Mouse (Mus musculus) layer of hippocampus, adult 2 months (tissue): ENCODE measurements around the gene Akap7. TPM values are rescaled to one million over a fixed set of nuclear protein-coding genes. Genes with fewer than 3 reads are reported as not detected.

Experiments
- DNase-seq, 2 experiments: peaks; one replicate each; pipeline ENCODE4 v3.0.0; 2022; ENCODE audit warnings: low spot score in 2 of 2
- H3K27ac ChIP-seq: fragments of 200-600 bp; 2 replicates; pipeline ENCODE4 v1.8.1; 2022
- H3K4me3 ChIP-seq: fragments of 200-600 bp; 2 replicates; pipeline ENCODE4 v1.8.1; 2022; ENCODE audit warnings: mild to moderate bottlenecking
- CTCF ChIP-seq: fragments of 200-600 bp; conservative IDR thresholded peaks from 2 replicates; pipeline ENCODE4 v1.8.1; 2022; ENCODE audit warnings: antibody characterized with exemption, mild to moderate bottlenecking, moderate library complexity
- total RNA-seq, 2 experiments: library from RNA; stranded (reverse); gene quantifications; 2 replicates each; pipeline ENCODE4 v1.2.3; 2021

Gene Akap7
- total RNA-seq, 2 experiments from 2014 or later: 53.2 to 57.8 TPM

DNA sequence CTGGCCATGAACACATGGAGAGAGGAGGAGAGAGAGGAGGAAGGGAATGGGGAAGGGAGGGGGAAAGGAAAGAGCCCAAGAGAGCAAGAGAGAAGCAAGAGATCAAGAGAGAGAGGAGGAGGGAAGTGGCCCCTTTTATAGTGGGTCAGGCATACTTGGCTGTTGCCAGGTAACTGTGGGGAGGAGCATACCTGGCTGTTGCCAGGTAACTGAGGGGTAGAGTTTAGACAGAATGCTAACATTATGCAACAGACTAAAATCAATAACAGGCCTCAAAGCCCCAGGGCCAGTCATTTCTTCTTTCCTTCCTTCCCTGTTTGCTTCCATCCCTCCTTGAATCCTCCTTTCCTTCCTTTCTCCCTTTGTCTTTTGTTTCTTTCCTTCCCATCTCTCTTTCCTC, 10.0 kb upstream of the Akap7 start:
- DNase-seq: no peak
- TF ChIP-seq CTCF: no peak
- Histone ChIP-seq H3K27ac (no peak overlapping the region), H3K4me3 (no peak overlapping the region)

- H3K27ac ChIP-seq: no peak overlapping the region
- no peak for DNase-seq
- no peak for TF ChIP-seq CTCF
- H3K4me3 ChIP-seq: no peak overlapping the region
These were observed 6.3 kb upstream of the Akap7 start for GRCm38 (mm10) chr10:25313856-25314584.

DNA sequence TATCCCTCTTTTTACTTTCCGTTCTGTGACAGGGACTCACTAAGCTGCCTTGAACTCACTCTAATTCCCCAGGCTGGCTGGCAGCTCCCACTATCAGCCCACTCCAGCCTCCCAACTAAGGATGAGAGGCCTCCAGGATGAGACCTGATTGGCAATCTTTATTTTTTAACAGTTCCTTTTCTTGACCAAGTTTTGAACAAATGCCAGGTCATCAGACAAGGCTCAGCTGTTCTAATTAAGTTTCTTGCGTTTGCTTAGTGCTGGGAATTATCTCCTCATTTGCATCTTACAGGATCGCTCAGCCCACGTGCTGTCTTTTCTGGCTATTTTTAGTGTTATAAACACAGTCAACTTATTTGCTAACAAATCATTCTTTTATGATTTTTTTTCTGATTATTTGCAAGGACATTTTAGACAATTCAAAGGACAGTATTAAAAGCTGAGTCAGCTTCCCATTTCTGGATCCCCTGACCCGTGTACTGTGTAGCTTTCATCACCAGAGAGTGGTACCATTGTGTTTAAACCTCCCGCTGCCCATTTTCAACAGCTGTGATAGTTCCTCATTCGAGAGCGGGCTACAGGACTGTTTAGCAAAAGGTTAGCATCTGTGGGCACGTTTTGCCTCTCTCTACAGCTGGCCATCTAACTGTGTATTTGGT, 4.0 kb upstream of the Akap7 start:
- no peak overlapping the region; the same call in 1 of the 2 replicates for H3K27ac ChIP-seq

DNA sequence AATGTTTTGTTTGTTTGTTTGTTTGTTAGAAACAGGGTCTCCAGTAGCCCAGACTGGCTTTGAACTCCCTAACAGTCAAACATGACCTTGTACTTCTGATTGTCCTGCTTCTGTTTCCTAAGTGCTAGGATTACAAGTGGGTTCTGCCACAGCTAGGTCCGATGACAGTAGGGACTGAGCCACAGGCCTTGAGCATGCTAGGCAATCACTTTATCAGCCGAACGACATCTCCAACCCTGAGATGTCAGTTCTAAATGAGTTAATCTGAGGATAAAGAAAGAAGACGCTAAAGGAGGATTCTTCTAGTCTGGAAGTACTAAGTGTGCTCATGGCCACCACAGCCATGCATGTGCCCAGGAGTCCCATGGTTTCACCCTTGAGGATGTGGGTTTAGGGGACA, 3.1 kb upstream of the Akap7 start:
- no peak for DNase-seq
- no peak overlapping the region for H3K4me3 ChIP-seq
- H3K27ac ChIP-seq: no peak overlapping the region
- no peak for TF ChIP-seq CTCF

More for the DNA sequence above, 4.0 kb upstream of the Akap7 start:
- no peak for TF ChIP-seq CTCF
- no peak overlapping the region for H3K4me3 ChIP-seq
- DNase-seq: no peak

GRCm38 (mm10) chr10:25309996-25310395, 2.3 kb upstream of the Akap7 start:
- no peak for DNase-seq
- Histone ChIP-seq H3K27ac (no peak overlapping the region), H3K4me3 (no peak overlapping the region)
- TF ChIP-seq CTCF: no peak

DNA sequence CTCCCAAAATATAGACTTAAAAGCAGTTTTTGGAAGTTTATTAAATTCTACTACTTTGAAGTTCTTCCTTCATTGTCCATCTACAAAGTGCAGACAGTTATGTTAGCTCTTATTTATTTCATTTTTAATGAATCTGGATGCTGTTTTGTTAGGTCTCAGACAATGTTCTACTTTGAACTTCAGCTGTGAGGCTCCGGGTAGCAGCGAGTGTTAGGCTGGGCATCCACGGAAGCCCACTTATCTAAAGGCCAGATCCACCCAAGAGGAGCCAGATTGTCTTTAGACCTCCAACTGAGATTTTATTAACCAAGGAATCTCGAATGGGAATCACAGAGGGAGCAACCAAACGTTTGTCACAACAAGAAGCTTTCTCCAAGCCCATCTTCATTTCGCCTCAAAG, 2.5 kb downstream of the Akap7 start:
- H3K4me3 ChIP-seq: no peak overlapping the region
- H3K27ac ChIP-seq: no peak overlapping the region
- no peak for DNase-seq
- no peak for TF ChIP-seq CTCF

DNA sequence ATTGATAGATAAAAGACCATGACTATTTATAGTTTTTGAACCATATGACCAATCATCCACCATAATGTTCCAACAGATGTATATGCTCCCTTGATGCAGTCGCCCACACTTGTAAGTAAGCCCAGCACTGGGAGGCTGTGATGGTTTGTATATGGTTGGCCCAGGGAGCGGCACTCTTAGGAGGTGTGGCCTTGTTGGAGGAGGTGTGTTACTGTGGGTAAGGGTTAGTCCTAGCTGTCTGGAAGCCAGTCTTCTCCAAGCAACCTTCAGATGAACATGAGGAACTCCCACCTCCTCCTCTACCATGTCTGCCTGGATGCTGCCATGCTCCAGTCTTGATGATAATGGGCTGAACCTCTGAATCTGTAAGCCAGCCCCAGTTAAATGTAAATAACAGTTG, 3.1 kb downstream of the Akap7 start:
- TF ChIP-seq CTCF: no peak
- no peak overlapping the region for H3K27ac ChIP-seq
- DNase-seq: no peak
- no peak overlapping the region for H3K4me3 ChIP-seq

DNA sequence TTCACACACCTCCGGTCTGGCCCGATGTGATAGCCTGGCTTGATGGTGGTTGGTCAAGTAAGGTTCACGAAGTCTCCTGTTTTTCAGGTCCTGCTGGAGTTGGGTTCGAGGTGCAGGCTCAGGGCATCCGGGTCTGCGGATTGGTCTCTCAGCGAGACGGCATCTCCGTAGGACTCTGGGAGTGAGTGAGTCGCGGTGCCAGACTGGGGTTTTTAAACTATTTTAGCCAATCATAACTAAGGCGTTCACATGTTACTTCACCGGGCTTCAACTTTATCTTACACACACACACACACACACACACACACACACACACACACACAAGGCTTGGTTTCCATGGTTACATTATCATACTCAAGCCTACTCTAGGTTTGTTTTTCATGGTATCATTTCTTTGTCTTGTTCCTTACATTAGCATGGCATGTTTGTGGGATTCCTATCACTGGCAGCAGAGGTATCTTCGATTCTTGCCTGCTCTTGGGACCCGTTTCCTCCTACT, 8.6 kb downstream of the Akap7 start:
- no peak for DNase-seq
- no peak overlapping the region for H3K27ac ChIP-seq
- no peak for TF ChIP-seq CTCF

DNA sequence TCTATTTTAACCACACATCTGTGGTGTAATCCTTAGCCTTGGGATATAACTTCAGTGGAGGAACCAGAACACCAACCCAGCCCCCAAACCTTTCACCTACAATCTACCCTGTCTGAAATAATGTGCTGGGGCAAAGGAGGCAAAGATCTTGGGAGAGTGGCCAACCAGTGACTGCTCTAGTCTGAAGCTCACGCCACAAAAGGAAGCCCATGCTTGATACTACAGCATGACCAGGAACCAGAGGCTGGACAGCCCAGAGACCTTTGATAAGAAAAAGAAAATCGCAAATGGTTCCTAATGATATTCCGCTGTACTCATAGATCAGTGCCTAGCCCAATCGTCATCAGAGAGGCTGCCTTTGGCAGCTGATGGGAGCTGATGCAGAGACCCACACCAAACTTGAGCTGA, 9.4 kb downstream of the Akap7 start:
- no peak for TF ChIP-seq CTCF
- no peak overlapping the region; the same call in 1 of the 2 replicates for H3K27ac ChIP-seq
- no peak overlapping the region for H3K4me3 ChIP-seq
- no peak for DNase-seq

More for the DNA sequence above, 8.6 kb downstream of the Akap7 start:
- no peak overlapping the region for H3K4me3 ChIP-seq

- no peak for TF ChIP-seq CTCF
- peak overlapping the region; percentile 75 for H3K4me3 ChIP-seq
- peak overlapping the region; percentile 95 for H3K27ac ChIP-seq
- no peak for DNase-seq
These were observed 9.9 kb downstream of the Akap7 start for GRCm38 (mm10) chr10:25297666-25298263.

GRCm38 (mm10) chr10:25296657-25297369, 10.9 kb downstream of the Akap7 start:
- Histone ChIP-seq H3K27ac (peak overlapping the region; percentile 95), H3K4me3 (peak overlapping the region; percentile 75)
- peak; percentile 79 to 80 for DNase-seq
- TF ChIP-seq CTCF: peak; percentile 54

- H3K27ac ChIP-seq: peak overlapping the region; percentile 95
- DNase-seq: no peak
These were observed 11.4 kb downstream of the Akap7 start for GRCm38 (mm10) chr10:25296286-25296656.

GRCm38 (mm10) chr10:25295836-25296235, 11.8 kb downstream of the Akap7 start:
- Histone ChIP-seq H3K27ac (peak overlapping the region; percentile 95), H3K4me3 (peak overlapping the region; percentile 75; the same call in 1 of the 2 replicates)
- TF ChIP-seq CTCF: no peak
- DNase-seq: no peak

More at GRCm38 (mm10) chr10:25296286-25296656, 11.4 kb downstream of the Akap7 start:
- no peak for TF ChIP-seq CTCF
- peak overlapping the region; percentile 75 for H3K4me3 ChIP-seq
